Mouse (Mus musculus): ENCODE measurements around the gene Gm9639. TPM values are rescaled to one million over a fixed set of nuclear protein-coding genes. Genes with fewer than 3 reads are reported as not detected.
"Not testable (repeated sequence)": the region's sequence is repeated elsewhere in the genome, so short reads cannot be mapped to it uniquely, and the experiment has no call there.

Gene Gm9639
- total RNA-seq, 2 experiments from 2014 or later = not detected

- not testable (repeated sequence) for DNase-seq
Observed at GRCm38 (mm10) chr10:77752312-77752711, 42.6 kb downstream of the Gm9639 start.

DNA sequence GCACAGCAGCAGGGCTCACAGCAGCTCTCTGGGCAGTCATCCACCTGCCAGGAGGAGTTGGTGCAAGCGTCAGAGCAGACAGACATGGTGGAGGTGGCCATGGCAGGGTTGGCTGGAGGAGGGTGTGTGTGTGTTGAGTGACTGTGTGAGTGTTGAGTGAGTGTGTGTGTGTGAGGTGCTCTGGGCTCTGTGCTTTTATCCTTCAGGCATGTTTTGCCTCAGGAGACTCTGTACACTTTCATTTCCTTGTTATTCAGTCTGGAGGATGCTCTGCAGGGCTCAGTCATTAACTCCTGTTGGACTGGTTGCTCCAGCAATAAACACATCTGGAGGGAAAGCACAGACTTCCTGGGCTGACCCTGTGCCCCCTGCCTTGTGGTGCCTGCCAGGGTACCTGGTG lies 43.6 kb downstream of the Gm9639 start, which contains the start of gene Gm9736:
Gene Gm9736 (minus strand): TSS at position 101 of the 400 bp plus-strand sequence.
- DNase-seq = not testable (repeated sequence)

DNA sequence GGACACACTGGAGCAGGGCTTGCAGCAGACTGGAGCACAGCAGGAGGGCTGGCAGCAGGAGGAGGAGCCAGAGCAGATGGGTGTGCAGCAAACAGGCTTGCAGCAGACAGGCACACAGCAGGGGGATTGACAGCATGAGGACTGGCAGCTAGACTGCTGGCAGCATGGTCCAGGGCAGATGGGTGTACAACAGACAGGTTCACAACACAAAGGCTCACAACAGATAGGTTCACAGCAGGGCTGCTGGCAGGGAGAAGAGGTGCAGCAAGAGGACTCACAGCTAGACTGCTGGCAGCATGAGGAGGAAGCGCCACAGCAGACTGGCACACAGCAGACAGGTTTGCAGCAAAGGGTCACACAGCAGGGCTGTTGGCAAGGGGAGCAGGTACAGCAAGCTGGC lies 44.2 kb downstream of the Gm9639 start:
- not testable (repeated sequence) for DNase-seq

Other genes starting within 250 kb of the Gm9639 start
- gene Pttg1ip, start 213.4 kb downstream of the Gm9639 start, total RNA-seq (2021) = 10 to 100 TPM; 68.2 to 69.0 TPM
- 100 to 1,000 TPM; 127 TPM for gene Sumo3, start 189.0 kb downstream of the Gm9639 start, total RNA-seq (2021)
- 10 to 100 TPM; 17.2 to 29.6 TPM for gene Gm49325, start 188.9 kb downstream of the Gm9639 start, total RNA-seq (2021)
- gene Ube2g2, start 172.8 kb downstream of the Gm9639 start, total RNA-seq (2021) = 10 to 100 TPM; 83.8 to 95.4 TPM
- gene Tspear, start 108.5 kb downstream of the Gm9639 start, total RNA-seq (2021) = not detected
- gene Gm19402, start 104.3 kb downstream of the Gm9639 start, total RNA-seq (2021) = not detected
- not detected for gene Gm9508, start 97.8 kb downstream of the Gm9639 start, total RNA-seq (2021)
- gene Gm10272, start 88.5 kb downstream of the Gm9639 start, total RNA-seq (2021) = not detected
- gene Gm10024, start 83.6 kb downstream of the Gm9639 start, total RNA-seq (2021) = not detected
- gene Gm10142, start 79.3 kb downstream of the Gm9639 start, total RNA-seq (2021) = not detected
- not detected for gene Krtap12-1, start 74.5 kb downstream of the Gm9639 start, total RNA-seq (2021)
- not detected for gene Gm10100, start 68.6 kb downstream of the Gm9639 start, total RNA-seq (2021)
- gene Gm18596, start 52.4 kb downstream of the Gm9639 start, total RNA-seq (2021) = not detected
- gene Gm9736, start 43.7 kb downstream of the Gm9639 start, total RNA-seq (2021) = not detected
- not detected for gene Gm3233, start 35.4 kb downstream of the Gm9639 start, total RNA-seq (2021)
- gene Gm3238, start 23.8 kb downstream of the Gm9639 start, total RNA-seq (2021) = not detected
- not detected for gene Gm7138, start 18.1 kb downstream of the Gm9639 start, total RNA-seq (2021)
- gene Gm3250, start 12.5 kb downstream of the Gm9639 start, total RNA-seq (2021) = not detected
- gene Gm7137, start 6.9 kb downstream of the Gm9639 start, total RNA-seq (2021) = not detected
- gene Gm19668, start 4.1 kb upstream of the Gm9639 start, total RNA-seq (2021) = not detected
- not detected for gene Gm9507, start 16.8 kb upstream of the Gm9639 start, total RNA-seq (2021)
- not detected for gene Gm2696, start 19.6 kb upstream of the Gm9639 start, total RNA-seq (2021)
- not detected for gene Krtap10-4, start 32.0 kb upstream of the Gm9639 start, total RNA-seq (2021)
- gene Krtap10-10, start 40.9 kb upstream of the Gm9639 start, total RNA-seq (2021) = not detected
- gene Gm36176, start 51.7 kb upstream of the Gm9639 start, total RNA-seq (2021) = not detected
- gene Gm10318, start 57.8 kb upstream of the Gm9639 start, total RNA-seq (2021) = not detected
- gene Gm3285, start 66.9 kb upstream of the Gm9639 start, total RNA-seq (2021) = not detected
- 1 to 10 TPM; 3.8 to 4.7 TPM for gene Lrrc3, start 107.5 kb upstream of the Gm9639 start, total RNA-seq (2021)
- gene Trpm2, start 175.5 kb upstream of the Gm9639 start, total RNA-seq (2021) = 10 to 100 TPM; 30.3 to 40.0 TPM
- gene 1810043G02Rik, start 183.4 kb upstream of the Gm9639 start, total RNA-seq (2021) = 10 to 100 TPM; 34.6 to 37.4 TPM
- gene Pfkl, start 215.0 kb upstream of the Gm9639 start, total RNA-seq (2021) = 100 to 1,000 TPM; 201 to 209 TPM
- under 1 TPM in 1 of 2 experiments, not detected in 1; 0.65 TPM for gene Dnmt3l, start 246.9 kb upstream of the Gm9639 start, total RNA-seq (2021)
- gene Aire, start 248.5 kb upstream of the Gm9639 start, total RNA-seq (2021) = under 1 TPM; 0.28 to 0.77 TPM